Mouse (Mus musculus) adrenal gland, postnatal 4 days (tissue): ENCODE data around the gene F2. TPM values are rescaled to one million over a fixed set of nuclear protein-coding genes. Genes with fewer than 3 reads are reported as not detected.

ENCODE experiments used
- DNase-seq, 2 experiments: peaks; one replicate each; pipeline ENCODE4 v3.0.0; 2021 to 2022; ENCODE audit warnings: low spot score in 2 of 2, mixed read lengths in 2 of 2
- total RNA-seq, 2 experiments: library from RNA; stranded (reverse); gene quantifications; 2 replicates each; pipeline ENCODE4 v1.2.3; 2021

Gene F2
- total RNA-seq, 2 experiments from 2014 or later, result 4.0 to 135 TPM

- DNase-seq, result no peak
Measured at GRCm38 (mm10) chr2:91580894-91581293, 55.3 kb downstream of the F2 start.

Other genes starting within 250 kb of the F2 start
- 10 to 100 TPM; 24.7 to 30.2 TPM for gene 1110051M20Rik, start 191.7 kb downstream of the F2 start, total RNA-seq
- gene Lrp4, start 178.9 kb downstream of the F2 start, total RNA-seq, result 10 to 100 TPM; 10.9 to 14.2 TPM
- 10 to 100 TPM; 62.1 to 70.1 TPM for gene Ckap5, start 109.7 kb downstream of the F2 start, total RNA-seq
- gene Zfp408, start 13.4 kb upstream of the F2 start, total RNA-seq, result 10 to 100 TPM; 29.2 to 31.7 TPM
- 10 to 100 TPM; 89.4 to 90.6 TPM for gene Arhgap1, start 13.4 kb upstream of the F2 start, total RNA-seq
- 10 to 100 TPM; 62.3 to 64.2 TPM for gene Atg13, start 74.2 kb upstream of the F2 start, total RNA-seq
- 10 to 100 TPM; 13.5 to 14.6 TPM for gene Harbi1, start 74.4 kb upstream of the F2 start, total RNA-seq
- 10 to 100 TPM; 37.3 to 40.9 TPM for gene Ambra1, start 93.7 kb upstream of the F2 start, total RNA-seq